Mouse (Mus musculus) G1E (cell line): ENCODE data around the gene Utp11.

Source experiments
- CTCF ChIP-seq: IDR thresholded peaks from 2 replicates; pipeline ENCODE4 v1.5.1; 2012; ENCODE audit warnings: low read depth, low read length, inconsistent platforms, mixed read lengths
- GATA1 ChIP-seq: IDR thresholded peaks from 2 replicates; pipeline ENCODE4 v1.6.1; 2012; ENCODE audit warnings: borderline replicate concordance, low read length, inconsistent platforms, mixed read lengths
- GATA2 ChIP-seq: IDR thresholded peaks from 2 replicates; pipeline ENCODE4 v1.6.1; 2012; ENCODE audit warnings: low read depth, low read length, inconsistent platforms, borderline replicate concordance
- POLR2AphosphoS5 ChIP-seq: IDR thresholded peaks from 2 replicates; pipeline ENCODE4 v1.6.1; 2012; ENCODE audit warnings: low read depth, low read length, inconsistent platforms; ENCODE audit not compliant: insufficient replicate concordance
- TAL1 ChIP-seq: conservative IDR thresholded peaks from 2 replicates; pipeline ENCODE4 v1.6.1; 2012; ENCODE audit warnings: low read depth, low read length, inconsistent platforms, mixed read lengths

GRCm38 (mm10) chr4:124695786-124696516 is 2.6 kb upstream of the Utp11 start:
- no peak for TF ChIP-seq CTCF
- TF ChIP-seq GATA1: no peak
- TF ChIP-seq POLR2AphosphoS5: no peak
- no peak for TF ChIP-seq TAL1
- no peak for TF ChIP-seq GATA2
